Mouse (Mus musculus): ENCODE data around the gene Adam8. TPM values are rescaled to one million over a fixed set of nuclear protein-coding genes. Genes with fewer than 3 reads are reported as not detected.

Adam8 gene
- not detected for polyA plus RNA-seq (2014; fragmentation: Illumina TruSeq; extraction: RNeasy Lipid Tissue Mini Kit (QIAGEN cat#74804); ENCODE audit: low read depth, low replicate concordance)

GRCm38 (mm10) chr7:139992406-139992805 lies at the start of gene Adam8:
Gene Adam8 (minus strand): TSS chr7:139992562.

GRCm38 (mm10) chr7:140036281-140037170 lies 44.2 kb upstream of the Adam8 start, which contains the start of the genes Zfp511 and Tubgcp2:
Gene Zfp511 (plus strand): TSS chr7:140036391.
Gene Tubgcp2 (minus strand): TSS chr7:140036669.

GRCm38 (mm10) chr7:139978278-139978892 lies 14.0 kb downstream of the Adam8 start, which contains the start of gene 6430531B16Rik:
Gene 6430531B16Rik (minus strand): TSS chr7:139978755.

DNA sequence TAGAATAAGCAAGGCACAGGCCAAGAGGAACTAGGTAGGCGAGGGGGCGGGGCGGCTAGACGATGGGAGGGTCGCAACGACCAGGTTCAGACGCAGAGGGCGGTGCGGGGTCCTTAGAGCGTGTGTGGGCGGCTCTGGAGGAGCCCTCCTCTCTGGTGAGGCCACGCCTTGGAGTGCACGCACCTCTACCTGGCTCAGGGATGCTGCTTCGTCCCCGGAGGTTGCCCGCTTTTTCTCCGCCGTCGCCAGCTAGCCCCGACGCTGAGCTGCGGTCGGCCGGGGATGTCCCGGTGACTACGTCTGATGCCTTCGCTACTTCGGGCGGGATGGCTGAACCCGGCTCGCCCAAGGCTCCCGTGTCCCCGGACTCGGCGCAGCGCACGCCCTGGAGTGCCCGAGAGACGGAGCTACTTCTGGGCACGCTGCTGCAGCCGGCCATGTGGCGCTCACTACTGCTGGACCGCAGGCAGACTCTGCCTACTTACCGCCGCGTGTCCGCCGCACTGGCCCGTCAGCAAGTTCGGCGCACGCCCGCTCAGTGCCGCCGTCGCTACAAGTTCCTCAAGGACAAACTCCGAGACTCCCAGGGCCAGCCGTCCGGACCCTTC lies 48.6 kb downstream of the Adam8 start, which contains the start of gene Utf1:
Utf1 (plus strand) TSS at position 116 of the 608 bp plus-strand sequence.

Other genes starting within 250 kb of the Adam8 start
- not detected for gene Adgra1, start 158.4 kb downstream of the Adam8 start, polyA plus RNA-seq (2014; fragmentation: Illumina TruSeq; extraction: RNeasy Lipid Tissue Mini Kit (QIAGEN cat#74804); ENCODE audit: low read depth, low replicate concordance)
- gene Kndc1, start 97.9 kb downstream of the Adam8 start, polyA plus RNA-seq (2014; fragmentation: Illumina TruSeq; extraction: RNeasy Lipid Tissue Mini Kit (QIAGEN cat#74804); ENCODE audit: low read depth, low replicate concordance), result not detected
- gene Utf1, start 48.8 kb downstream of the Adam8 start, polyA plus RNA-seq (2014; fragmentation: Illumina TruSeq; extraction: RNeasy Lipid Tissue Mini Kit (QIAGEN cat#74804); ENCODE audit: low read depth, low replicate concordance), result not detected
- gene 6430531B16Rik, start 13.8 kb downstream of the Adam8 start, polyA plus RNA-seq (2014; fragmentation: Illumina TruSeq; extraction: RNeasy Lipid Tissue Mini Kit (QIAGEN cat#74804); ENCODE audit: low read depth, low replicate concordance), result not detected
- 15.9 TPM for gene Zfp511, start 43.8 kb upstream of the Adam8 start, polyA plus RNA-seq (2014; fragmentation: Illumina TruSeq; extraction: RNeasy Lipid Tissue Mini Kit (QIAGEN cat#74804); ENCODE audit: low read depth, low replicate concordance)
- 12.0 TPM for gene Tubgcp2, start 44.1 kb upstream of the Adam8 start, polyA plus RNA-seq (2014; fragmentation: Illumina TruSeq; extraction: RNeasy Lipid Tissue Mini Kit (QIAGEN cat#74804); ENCODE audit: low read depth, low replicate concordance)
- not detected for gene Msx3, start 56.5 kb upstream of the Adam8 start, polyA plus RNA-seq (2014; fragmentation: Illumina TruSeq; extraction: RNeasy Lipid Tissue Mini Kit (QIAGEN cat#74804); ENCODE audit: low read depth, low replicate concordance)
- not detected for gene Caly, start 90.0 kb upstream of the Adam8 start, polyA plus RNA-seq (2014; fragmentation: Illumina TruSeq; extraction: RNeasy Lipid Tissue Mini Kit (QIAGEN cat#74804); ENCODE audit: low read depth, low replicate concordance)
- not detected for gene Prap1, start 100.8 kb upstream of the Adam8 start, polyA plus RNA-seq (2014; fragmentation: Illumina TruSeq; extraction: RNeasy Lipid Tissue Mini Kit (QIAGEN cat#74804); ENCODE audit: low read depth, low replicate concordance)
- 32.4 TPM for gene Fuom, start 109.9 kb upstream of the Adam8 start, polyA plus RNA-seq (2014; fragmentation: Illumina TruSeq; extraction: RNeasy Lipid Tissue Mini Kit (QIAGEN cat#74804); ENCODE audit: low read depth, low replicate concordance)
- 5.0 TPM for gene Paox, start 123.2 kb upstream of the Adam8 start, polyA plus RNA-seq (2014; fragmentation: Illumina TruSeq; extraction: RNeasy Lipid Tissue Mini Kit (QIAGEN cat#74804); ENCODE audit: low read depth, low replicate concordance)
- gene Echs1, start 123.9 kb upstream of the Adam8 start, polyA plus RNA-seq (2014; fragmentation: Illumina TruSeq; extraction: RNeasy Lipid Tissue Mini Kit (QIAGEN cat#74804); ENCODE audit: low read depth, low replicate concordance), result 87.7 TPM
- 3.2 TPM for gene Mtg1, start 145.0 kb upstream of the Adam8 start, polyA plus RNA-seq (2014; fragmentation: Illumina TruSeq; extraction: RNeasy Lipid Tissue Mini Kit (QIAGEN cat#74804); ENCODE audit: low read depth, low replicate concordance)
- gene Sprn, start 162.3 kb upstream of the Adam8 start, polyA plus RNA-seq (2014; fragmentation: Illumina TruSeq; extraction: RNeasy Lipid Tissue Mini Kit (QIAGEN cat#74804); ENCODE audit: low read depth, low replicate concordance), result 0.73 TPM
- gene Olfr522, start 172.2 kb upstream of the Adam8 start, polyA plus RNA-seq (2014; fragmentation: Illumina TruSeq; extraction: RNeasy Lipid Tissue Mini Kit (QIAGEN cat#74804); ENCODE audit: low read depth, low replicate concordance), result not detected
- gene Olfr523, start 180.7 kb upstream of the Adam8 start, polyA plus RNA-seq (2014; fragmentation: Illumina TruSeq; extraction: RNeasy Lipid Tissue Mini Kit (QIAGEN cat#74804); ENCODE audit: low read depth, low replicate concordance), result not detected
- not detected for gene Olfr524, start 213.4 kb upstream of the Adam8 start, polyA plus RNA-seq (2014; fragmentation: Illumina TruSeq; extraction: RNeasy Lipid Tissue Mini Kit (QIAGEN cat#74804); ENCODE audit: low read depth, low replicate concordance)
- not detected for gene Cd163l1, start 225.7 kb upstream of the Adam8 start, polyA plus RNA-seq (2014; fragmentation: Illumina TruSeq; extraction: RNeasy Lipid Tissue Mini Kit (QIAGEN cat#74804); ENCODE audit: low read depth, low replicate concordance)

Measured in sigmoid colon, adult 10 weeks (tissue).